Mouse (Mus musculus) testis, adult 2 months (tissue): ENCODE measurements around the gene Atg2a.

ENCODE experiments used
- CTCF ChIP-seq: fragments of 200-500 bp; IDR thresholded peaks from 2 replicates; pipeline ENCODE4 v1.5.1; 2012; ENCODE audit warnings: low read depth, mild to moderate bottlenecking, inconsistent platforms, low read length, moderate library complexity; ENCODE audit not compliant: control insufficient read depth, insufficient read depth, insufficient replicate concordance
- POLR2A ChIP-seq: fragments of 200-500 bp; IDR thresholded peaks from 2 replicates; pipeline ENCODE4 v1.6.1; 2012; ENCODE audit warnings: low read depth, mild to moderate bottlenecking, inconsistent platforms, low read length, moderate library complexity; ENCODE audit not compliant: control insufficient read depth

DNA sequence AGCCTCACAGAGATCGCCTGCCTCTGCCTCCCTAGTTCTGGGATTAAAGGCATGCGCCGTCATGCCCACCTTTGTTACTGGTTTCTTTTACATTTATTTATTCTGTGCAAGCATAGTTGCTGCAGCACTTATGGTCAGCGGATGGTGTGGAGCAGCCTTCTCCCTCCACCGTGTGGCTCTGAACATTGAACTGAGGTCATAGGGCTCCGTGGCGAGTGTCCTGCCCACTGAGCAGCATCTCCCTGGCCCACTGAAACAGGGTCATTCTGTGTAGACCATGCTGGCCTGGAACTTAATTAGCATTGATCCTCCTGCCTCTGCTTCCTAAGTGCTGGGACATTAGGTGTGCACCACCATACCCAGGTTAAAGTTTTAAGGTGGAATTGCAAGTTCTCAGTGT lies 39.1 kb downstream of the Atg2a start:
- TF ChIP-seq CTCF: no peak
- no peak for TF ChIP-seq POLR2A
